Mouse (Mus musculus) ovary, adult 18-20 months (tissue): Measurements from ENCODE around the gene 1810009A15Rik.
"Not testable (repeated sequence)": the region's sequence is repeated elsewhere in the genome, so short reads cannot be mapped to it uniquely, and the experiment has no call there.

ENCODE experiments used
- DNase-seq: peaks from one replicate; pipeline ENCODE4 v3.0.0; 2022; ENCODE audit warnings: low spot score, mixed read lengths

1810009A15Rik gene

GRCm38 (mm10) chr19:8880311-8881033, 8.2 kb upstream of the 1810009A15Rik start, which contains the start of gene Uqcc3:
Gene Uqcc3, minus strand, starts transcription at chr19:8880923.
- peak; percentile 87 for DNase-seq

- no peak for DNase-seq
Measured at GRCm38 (mm10) chr19:8881034-8881392, 7.6 kb upstream of the 1810009A15Rik start.

GRCm38 (mm10) chr19:8883616-8884015, 5.0 kb upstream of the 1810009A15Rik start, which contains the start of the genes Lbhd1 and Gm49403:
Gene Lbhd1, plus strand, starts transcription at chr19:8883732.
Gene Gm49403, plus strand, starts transcription at chr19:8883930.
- no peak for DNase-seq

GRCm38 (mm10) chr19:8886916-8887584, 1.6 kb upstream of the 1810009A15Rik start:
- DNase-seq: no peak

- no peak for DNase-seq
Measured at GRCm38 (mm10) chr19:8887585-8888463, 829 bp upstream of the 1810009A15Rik start.

- peak; percentile 63 for DNase-seq
Measured at GRCm38 (mm10) chr19:8892829-8893766, 4.4 kb downstream of the 1810009A15Rik start, which contains the start of gene Ints5. Gene Ints5, plus strand, starts transcription at chr19:8893005.

GRCm38 (mm10) chr19:8895397-8895960, 6.8 kb downstream of the 1810009A15Rik start:
- no peak for DNase-seq

GRCm38 (mm10) chr19:8896231-8896630, 7.6 kb downstream of the 1810009A15Rik start:
- not testable (repeated sequence) for DNase-seq

- DNase-seq: peak; percentile 32
Measured at GRCm38 (mm10) chr19:8897211-8897864, 8.7 kb downstream of the 1810009A15Rik start.

GRCm38 (mm10) chr19:8897865-8898495, 9.3 kb downstream of the 1810009A15Rik start, which contains the start of gene Ganab:
Gene Ganab, plus strand, starts transcription at chr19:8898071.
- DNase-seq: peak; percentile 94

- DNase-seq: no peak
Measured at GRCm38 (mm10) chr19:8898576-8898975, 9.9 kb downstream of the 1810009A15Rik start.

GRCm38 (mm10) chr19:8899079-8899478, 10.4 kb downstream of the 1810009A15Rik start:
- DNase-seq: no peak

- DNase-seq: no peak
Measured at GRCm38 (mm10) chr19:8903412-8903811, 14.8 kb downstream of the 1810009A15Rik start.

GRCm38 (mm10) chr19:8908531-8908930, 19.9 kb downstream of the 1810009A15Rik start:
- DNase-seq: no peak

- DNase-seq: no peak
Measured at GRCm38 (mm10) chr19:8911810-8912209, 23.2 kb downstream of the 1810009A15Rik start.

- DNase-seq: no peak
Measured at GRCm38 (mm10) chr19:8914212-8914611, 25.6 kb downstream of the 1810009A15Rik start.

- DNase-seq: no peak
Measured at GRCm38 (mm10) chr19:8919000-8919399, 30.3 kb downstream of the 1810009A15Rik start.

- no peak for DNase-seq
Measured at GRCm38 (mm10) chr19:8919684-8920072, 31.0 kb downstream of the 1810009A15Rik start.

- peak; percentile 92 for DNase-seq
Measured at GRCm38 (mm10) chr19:8920073-8920736, 31.6 kb downstream of the 1810009A15Rik start, which contains the start of gene B3gat3. Gene B3gat3, plus strand, starts transcription at chr19:8920374.
